Mouse (Mus musculus): ENCODE results near the gene Hepacam.

The Hepacam gene

DNA sequence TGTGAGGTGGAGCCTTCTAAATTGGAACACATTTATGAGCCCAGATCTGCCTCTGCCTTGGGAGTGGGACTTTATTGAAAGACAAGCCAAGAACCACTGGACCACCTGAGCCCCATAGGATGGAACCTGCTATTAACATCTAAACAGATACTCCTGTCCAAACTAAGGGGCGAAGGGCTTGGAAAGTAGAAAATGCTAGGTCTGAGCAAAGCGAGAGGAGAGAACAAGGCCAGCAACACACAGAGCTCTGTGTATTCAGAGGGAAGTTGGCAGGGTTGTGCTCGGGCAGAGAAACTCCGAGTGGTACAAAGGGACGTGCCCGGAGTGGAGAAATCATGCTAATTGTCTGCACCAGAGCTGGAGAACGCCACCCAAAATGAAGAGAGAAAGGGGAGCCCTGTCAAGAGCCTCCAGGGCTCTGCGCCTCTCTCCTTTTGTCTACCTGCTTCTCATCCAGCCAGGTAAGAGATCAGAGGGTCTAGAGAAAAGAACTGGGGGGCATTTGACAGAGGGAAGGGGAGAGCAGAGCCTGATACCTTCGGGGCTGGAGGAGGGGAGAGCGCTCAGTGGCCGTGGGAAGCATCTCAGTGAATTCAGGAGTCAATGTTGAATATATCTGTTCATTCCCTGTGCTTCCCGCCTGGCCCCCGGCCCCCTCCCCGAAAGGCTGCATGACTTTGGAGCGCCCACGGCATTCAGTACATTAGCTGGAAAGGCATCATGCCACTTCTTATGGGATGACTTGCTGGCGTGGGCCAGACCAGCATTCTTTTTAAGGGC is at the start of gene Hepacam:
Gene Hepacam, plus strand, starts transcription at position 51 of the 780 bp plus-strand sequence.
- peak; percentile 81 for DNase-seq

DNA sequence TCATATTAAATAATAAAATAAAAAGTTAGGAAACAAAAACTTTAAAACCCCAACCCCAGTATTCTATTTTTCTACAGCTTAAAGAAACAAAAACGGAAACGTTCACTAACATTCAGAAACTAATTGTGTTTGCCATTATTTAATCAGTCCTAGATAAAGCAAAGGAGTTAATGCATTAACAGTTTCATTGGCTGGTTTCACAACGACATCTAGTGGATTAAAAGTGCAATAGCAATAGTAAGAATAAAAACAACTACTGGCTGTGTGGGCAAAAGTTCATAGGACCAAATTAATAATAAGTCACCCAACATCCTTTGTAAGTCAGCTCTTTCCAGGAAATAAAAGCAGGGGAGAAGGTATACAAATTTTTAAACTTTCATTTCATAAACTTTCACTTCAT is 37.7 kb upstream of the Hepacam start:
- no peak for DNase-seq

DNA sequence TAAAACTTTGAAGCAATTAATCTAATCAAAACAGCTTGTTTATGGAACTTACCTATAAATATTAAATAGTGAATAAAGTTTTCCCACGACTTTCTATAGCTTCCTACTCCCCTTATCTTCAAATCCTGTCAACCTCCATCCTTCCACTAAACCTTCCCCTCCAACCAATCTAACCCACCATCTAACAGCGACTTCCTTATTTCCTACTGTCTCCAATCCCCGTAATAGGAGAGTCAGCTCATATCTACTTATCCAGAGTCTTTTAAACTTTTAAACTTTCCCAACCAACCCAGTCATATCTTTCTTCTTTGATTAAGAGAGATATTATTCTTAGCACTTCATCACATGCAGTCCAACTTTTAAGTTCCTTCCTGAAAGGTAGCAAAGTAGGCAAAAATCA is 21.7 kb upstream of the Hepacam start:
- DNase-seq, result no peak

DNA sequence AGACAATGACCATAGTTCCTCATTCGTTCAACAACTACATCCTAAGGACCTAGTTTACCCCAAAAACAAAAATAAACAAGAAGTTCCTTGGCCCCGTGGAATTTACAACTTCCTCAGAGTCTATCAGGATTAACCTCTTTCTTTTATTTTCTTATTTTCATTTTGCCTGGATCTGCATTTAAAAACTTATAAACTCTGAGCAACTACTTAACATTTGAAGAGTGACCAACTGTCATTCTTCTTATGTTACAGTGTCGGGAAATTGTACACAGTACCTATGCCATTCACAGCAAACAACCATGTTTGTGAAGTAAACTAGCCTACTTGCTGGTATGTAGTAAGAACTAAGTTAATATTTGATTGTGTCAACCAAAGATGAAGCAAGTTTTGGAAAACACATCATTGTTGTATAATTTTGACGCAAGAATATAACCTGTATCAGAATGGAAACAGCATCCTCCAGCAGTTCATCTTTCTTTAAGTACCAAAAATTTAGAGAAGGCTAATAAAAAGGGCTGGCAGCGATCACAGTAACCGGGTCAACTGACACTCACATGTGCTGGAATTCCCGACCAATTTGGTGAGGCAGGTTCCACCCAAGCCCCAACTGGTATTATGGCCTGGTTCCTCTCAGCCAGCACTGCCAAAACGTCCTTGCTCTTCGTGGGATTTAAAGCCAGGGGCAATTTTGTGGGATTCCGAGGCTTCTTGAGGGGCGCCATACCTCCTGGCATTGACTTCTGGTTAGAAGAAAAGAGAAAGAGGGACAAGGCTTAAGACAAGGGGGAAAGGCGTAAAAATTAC is 19.8 kb upstream of the Hepacam start:
- no peak for DNase-seq

DNA sequence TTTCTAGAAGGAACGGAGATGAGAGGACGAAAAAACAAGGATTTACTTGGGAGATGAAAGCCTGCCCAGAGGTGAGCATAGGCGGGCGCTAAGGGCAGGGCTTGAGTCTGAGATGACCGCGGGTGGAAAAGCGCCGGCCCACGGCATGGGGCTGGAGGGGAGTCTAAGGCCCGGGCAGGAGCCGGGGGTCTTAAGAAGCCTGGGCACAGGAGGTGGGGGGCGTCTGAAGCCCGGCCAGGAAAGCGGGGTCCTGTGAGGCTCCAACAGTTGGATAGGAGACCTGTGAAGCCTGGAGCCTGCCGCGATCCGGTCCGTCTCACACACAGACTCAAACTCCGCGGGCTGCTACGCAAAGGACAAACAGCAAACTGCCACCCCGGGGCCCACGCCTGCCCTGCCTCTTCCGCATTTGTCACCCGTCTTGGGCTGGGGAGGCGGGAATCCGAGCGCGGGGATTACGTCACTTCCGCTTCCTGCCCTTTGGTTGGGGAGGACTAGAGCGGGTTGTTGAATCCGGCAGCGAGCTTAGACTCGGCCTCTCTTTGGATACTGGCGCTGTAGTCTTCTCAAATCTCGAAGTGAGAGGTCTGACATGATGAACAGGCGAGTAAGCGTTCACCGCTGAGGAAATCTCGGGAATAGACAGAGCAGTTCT is 19.0 kb upstream of the Hepacam start, which contains the start of gene Ccdc15:
Gene Ccdc15, minus strand, starts transcription at position 445 of the 655 bp plus-strand sequence.
- DNase-seq, result peak; percentile 97

DNA sequence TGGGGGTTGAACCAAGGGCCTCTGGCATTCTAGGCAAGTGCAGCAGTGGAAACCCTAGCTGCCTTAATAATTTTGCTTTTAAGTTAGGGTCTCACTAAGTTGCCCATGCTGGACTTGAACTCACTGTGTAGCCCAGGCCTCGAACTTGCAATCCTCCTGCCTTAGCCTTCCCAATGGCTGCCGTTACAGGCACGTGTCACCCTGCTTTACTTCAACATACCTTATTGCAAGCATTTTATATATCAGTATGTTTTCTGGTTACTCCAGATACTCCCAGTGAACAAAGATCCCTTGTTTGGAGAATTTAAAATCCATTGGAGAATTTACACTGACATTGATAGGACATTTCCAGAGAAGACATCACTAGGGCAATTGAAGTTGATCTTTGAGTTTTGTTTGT is 18.1 kb upstream of the Hepacam start:
- no peak for DNase-seq

DNA sequence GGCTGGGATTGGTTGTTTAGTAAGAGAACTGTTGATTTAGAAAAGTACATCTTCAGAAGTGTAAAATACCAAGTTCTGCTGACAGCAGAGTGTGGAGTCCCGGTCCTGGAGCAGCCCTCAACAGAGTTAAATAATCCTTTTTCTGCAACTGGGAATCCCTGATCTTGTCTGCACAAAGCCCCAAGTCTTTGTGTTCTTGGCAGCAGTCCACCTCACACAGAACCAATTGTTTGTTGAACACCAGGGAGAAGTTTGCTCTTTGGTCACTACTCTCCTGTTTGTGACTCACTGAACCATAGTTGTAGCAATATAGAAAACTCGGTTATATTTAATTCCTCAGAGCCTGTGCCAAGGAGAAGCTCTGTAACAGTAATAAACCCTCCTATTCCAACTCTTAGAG is 15.9 kb upstream of the Hepacam start:
- DNase-seq, result peak; percentile 69

DNA sequence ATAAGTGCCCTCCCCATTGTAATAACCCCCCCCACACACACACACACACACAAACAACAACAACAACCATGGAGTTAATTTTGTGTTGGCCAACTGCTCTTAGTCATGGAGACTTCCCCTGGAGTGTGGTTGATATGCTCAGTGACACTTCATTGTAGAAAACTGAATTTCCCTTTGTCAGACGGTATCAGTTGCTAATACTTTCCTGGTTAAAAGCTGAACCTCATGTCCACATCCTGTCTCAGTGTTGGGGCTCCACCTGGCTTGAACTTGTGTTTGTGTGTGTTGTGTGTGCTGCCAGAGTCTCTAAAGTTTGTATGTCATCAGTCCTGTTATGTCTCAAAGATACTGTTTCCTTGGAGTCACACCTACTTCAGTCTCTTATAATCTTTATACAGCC is 12.7 kb upstream of the Hepacam start:
- no peak for DNase-seq

DNA sequence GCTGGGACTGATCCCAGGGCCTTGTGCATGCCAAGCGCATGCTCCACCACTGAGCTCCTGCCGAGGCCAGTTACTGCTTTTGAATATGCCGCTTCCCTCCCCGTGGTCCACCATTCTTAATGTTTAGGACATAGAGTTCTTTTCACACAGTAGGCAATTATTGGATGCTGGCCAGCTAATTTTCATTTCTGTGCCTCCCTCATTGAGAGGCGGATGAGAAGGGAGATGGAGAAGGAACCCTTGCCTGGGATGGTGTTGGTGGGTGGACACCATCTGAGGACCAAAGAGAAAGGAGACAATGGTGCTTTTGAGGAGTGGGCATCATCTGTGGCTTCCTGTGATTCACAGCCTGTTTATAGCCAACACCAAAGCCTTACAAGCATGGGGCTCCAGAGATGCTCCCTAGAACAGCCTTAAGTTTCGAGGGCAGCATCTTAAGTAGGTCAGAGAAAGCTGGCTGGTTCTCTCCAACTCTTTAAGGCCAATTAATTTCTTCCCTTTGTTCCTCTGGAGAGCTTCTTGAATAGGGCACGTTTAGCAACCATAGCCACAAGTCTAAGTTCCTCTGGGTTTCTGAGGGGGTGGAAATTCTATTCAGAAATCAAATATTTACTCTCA is 8.3 kb upstream of the Hepacam start:
- peak; percentile 63 for DNase-seq

DNA sequence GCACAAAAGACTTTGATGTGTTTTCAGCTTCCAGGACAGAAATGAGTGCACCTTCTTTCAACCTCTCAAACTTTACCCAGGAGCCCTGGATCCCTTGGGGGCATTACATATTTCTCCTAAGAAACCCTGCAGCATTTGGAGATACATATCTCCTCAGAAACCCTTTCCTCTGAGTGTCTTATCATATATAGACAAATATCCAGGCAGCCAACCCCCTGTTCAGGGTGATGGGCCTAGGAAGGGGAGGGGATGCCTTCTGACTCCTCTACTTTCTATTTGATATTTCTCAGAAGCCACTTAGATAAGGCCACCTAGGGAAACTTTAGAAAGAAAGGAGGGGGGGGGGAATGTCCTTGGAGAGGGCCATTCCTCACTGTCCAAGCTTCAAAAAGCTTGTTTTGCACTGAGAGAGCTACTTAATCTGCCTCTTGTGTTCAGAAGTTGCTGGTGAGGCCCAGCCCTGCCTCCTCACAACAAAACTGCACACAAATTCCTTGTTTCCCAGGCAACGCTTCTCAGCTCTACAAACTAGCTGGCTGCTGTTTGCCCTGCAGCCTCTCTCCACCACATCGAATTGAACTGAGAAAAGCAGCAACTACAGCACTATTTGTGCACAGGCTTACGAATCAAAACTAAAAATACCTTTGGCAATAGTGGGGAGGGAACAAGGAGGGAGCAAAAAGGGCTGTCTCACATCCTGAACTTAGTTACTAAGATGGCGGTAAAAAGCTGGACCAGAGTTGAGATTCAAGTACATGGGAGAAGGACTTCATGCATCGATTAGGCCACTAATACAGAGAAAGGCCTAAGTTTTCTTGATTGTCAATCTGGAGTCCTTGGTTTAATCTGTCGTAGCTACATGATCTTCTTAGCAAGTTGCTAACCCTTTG is 7.6 kb upstream of the Hepacam start:
- DNase-seq, result peak; percentile 89

DNA sequence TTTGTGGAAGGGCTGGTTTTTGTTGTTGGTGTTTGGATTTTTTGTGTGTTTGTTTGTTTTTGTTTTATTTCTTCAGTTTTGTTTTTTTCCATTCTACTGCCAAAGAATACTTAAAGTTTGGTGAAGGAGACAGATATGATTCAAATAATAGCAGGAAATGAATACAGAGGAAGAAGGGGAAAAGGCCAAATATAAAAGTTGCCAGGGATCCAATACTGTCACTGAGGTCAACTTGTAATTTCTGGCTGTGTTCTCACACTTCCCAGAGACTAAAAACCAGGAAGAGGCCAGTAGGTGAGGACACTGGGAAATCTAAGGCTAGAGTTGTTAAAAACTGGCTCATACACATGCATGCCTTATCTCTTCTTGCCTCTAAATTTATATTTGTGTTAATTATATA is 5.1 kb upstream of the Hepacam start:
- DNase-seq, result no peak

DNA sequence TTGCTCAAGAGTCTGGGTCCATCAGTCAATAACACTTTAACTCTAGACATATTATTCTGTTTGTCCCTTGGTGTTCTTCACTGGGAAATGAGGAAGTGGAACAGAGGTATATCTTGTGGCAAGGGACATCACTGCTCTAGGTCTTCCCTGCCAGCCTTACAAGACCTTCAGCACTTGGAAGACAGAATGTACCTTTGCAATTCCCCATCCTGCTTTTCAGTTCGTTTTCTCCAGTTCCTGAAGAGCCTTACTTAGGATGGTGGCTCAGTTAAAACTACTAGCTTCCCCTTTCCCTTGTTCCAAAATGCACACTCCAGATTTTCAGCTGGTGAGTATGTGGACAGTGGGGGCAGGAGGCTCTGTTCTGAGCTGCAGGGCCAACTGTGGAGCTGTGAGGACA is 4.3 kb upstream of the Hepacam start:
- no peak for DNase-seq

DNA sequence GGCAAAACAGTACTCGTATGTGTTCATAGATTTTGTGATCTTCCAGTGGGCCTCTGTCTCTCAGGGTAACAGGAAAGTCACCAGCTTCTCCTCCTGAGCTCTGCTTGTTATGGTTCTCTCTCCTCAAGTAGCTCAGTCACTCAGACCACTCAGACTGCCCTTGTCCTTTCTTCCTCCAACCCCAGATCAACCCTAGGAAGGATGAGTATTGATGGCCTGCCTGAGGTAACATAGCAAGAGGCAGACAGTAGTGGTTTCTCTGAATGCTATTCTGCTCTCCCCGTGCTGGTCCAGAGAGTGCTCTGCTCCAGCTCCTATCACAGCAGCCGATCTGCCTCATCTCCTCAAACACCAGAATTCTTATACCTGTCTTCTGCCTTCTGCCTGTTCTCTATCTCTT is 3.6 kb upstream of the Hepacam start:
- DNase-seq, result no peak

DNA sequence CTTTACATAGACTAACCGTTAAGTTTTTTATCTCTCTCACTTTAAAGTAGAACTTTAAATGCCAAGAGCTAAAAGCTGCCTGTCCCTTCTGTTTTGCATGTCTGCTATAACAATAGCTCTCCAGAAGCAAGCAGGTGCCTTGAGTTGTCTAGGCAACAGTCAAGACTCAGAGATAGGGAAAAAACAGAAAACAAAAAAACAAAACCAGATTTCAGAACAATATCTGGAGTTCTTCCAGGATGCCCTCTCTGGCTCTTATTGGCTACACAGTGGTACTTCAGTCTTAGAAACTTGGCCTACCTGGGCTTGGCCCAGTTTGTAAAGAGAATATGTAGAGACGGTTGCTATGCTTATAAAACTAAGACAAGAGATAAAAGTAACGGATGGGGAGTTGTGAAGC is 2.8 kb upstream of the Hepacam start:
- DNase-seq, result no peak

DNA sequence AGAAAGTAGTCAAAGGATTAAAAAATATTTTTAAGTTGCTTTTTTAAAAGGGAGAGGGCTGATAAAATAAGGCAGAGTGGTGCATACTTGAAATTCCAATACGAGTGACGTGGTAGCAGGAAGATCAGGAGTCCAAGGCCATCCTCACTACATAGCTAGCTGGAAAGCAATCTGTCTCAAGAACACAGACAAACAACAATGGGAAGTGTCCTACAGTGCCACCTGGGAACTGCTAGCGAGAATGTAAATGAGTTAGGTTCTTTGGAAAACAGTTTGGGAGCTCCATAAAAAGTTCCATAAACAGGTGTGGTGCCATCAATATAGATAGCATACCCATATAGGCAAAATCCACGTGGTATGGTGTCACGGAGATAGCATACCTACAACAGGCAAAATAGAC is 1.4 kb upstream of the Hepacam start:
- no peak for DNase-seq

DNA sequence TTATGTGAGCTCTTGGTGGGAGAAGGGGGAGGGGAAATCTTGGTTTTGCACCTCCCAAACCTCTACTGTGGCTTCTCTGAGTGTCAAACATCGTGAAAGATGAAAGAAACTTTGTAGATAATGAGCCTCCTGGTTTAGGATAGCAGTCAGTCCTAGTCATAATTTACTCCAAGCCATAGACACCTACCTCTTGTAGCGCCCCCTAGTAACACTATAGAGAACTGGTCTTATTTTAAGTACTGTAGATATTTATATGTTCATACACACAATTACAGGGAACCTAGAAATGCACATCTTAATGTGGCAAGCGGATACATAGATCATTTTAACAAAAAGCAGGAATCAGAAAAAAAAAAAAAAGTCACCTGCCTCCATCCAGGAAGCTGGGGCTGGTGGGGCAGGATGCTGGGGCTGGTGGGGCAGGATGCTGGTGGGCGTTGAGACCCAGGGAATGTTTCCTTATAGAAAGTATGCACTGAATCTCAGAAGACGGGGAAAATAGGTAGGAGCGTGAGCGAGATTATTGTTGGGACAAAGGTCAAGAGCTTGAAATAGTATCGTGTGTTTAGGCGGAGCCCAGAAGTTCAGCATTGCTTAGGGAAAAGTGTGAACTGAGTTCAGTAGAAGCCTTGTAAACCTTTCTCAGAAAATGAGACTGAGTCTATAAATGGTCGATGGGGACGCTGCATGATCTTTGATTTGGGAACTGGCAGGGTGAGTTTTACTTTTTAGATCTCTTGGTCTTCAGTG is 1.1 kb downstream of the Hepacam start:
- no peak for DNase-seq

DNA sequence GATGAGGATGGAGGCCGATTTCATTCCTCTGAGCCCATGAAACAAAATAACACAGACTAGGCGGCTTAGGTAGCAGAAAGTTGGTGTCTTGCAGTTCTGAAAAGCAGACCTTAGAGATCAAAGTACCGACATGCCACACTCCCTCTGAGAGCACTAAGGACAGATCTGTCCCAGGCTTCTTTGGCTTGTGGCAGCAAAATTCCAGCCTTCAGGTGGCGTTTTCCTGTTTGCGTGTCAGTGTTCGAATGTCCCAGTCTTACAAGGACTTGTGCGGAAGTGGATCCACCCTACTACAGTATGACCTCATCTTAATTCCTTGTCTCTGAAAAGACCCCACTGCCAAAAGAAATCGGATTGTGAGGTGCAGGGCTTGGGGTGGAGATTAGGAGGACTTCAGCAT is 1.7 kb downstream of the Hepacam start:
- DNase-seq, result no peak

DNA sequence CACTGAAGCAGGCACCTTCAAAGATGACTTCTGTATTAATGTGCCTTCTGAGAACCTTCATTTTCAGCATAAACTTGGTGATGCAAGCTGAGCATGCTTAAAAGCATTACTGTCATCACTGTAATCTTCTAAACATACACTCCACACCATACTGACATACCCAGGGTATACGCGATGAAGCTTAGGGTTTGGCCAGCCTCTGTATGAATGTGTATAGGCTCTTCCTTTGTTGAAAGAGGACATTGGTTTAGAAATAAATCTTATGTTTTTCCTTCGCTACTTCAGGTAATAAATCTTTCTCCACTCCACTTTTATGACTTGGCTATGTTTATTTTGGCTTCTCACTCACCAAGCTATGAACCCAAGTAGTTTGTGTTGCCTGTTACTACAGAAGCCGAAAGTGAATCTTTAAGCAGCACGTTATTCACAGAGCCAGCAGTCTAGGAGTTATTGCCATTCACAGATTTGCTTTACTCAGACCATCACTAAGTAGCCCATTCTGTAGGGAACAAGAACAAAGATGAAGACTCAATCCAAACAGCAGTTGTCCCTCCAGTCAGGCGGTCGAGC is 4.2 kb downstream of the Hepacam start:
- no peak for DNase-seq

DNA sequence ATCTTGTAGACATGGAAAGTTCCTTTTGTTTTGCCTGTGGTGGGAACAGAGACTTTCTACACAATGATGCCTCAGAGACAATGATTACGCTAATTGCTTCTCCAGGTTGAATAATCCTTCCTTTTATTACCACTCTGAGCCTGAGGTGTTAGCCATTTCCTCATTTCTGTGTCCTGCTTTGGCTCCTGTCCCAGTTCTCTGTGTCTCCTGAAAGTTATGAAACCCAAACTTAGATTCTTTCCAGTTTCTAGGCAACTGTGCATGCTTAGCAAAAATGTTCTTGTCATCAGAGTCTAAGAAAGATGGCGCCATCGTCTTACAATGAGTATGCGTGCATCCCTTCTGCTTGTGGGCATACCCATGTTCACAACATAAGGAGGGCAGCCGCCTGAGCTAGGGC is 8.6 kb downstream of the Hepacam start:
- DNase-seq, result no peak

DNA sequence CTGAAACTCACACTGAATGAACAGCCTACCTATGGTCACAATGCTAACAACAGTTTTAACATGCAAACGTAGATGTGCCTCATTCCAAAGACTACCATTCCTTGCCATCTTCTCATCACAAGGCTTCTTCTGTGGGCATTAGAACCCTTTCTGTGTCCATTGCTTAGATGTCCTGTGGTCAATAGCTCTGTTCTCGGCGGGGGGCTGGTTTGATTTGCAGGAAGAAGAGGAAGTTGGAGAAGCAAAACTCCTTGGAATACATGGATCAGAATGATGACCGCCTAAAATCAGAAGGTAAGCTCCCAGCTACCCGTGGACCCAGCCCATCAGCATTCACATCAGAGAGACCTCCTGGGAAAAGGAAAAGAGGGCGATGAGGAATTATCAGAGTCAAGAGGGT is 16.0 kb downstream of the Hepacam start:
- no peak for DNase-seq

All from layer of hippocampus, adult 9-11 months (tissue).